Comparison of ENCODE assay signal across 1 mouse cellular context in genomic region chr15:83008761-83009423, GRCm38 (mm10).
TF ChIP-seq lines count a peak whose summit lies in the region.

No protein-coding gene starts in this region.

TF ChIP-seq in CH12.LX, 34 proteins besides CTCF, POLR2A, EP300 and RAD21 (continued from another document):
- no peak for TF ChIP-seq UBTF (IDR thresholded peaks at IDR 0.05; ENCODE audit: low read depth, low read length)
- TF ChIP-seq MAX (IDR thresholded peaks at IDR 0.05; ENCODE audit: low read length), result peak; percentile 52; the same call in 1 of the 2 replicates
- no peak for TF ChIP-seq ZNF384 (IDR thresholded peaks at IDR 0.05; ENCODE audit: low read depth, low read length)
- no peak for TF ChIP-seq PAX5 (IDR thresholded peaks at IDR 0.05; ENCODE audit: low read length)
- no peak for TF ChIP-seq RCOR1 (conservative IDR thresholded peaks at IDR 0.05; ENCODE audit: low read depth, low read length)
- TF ChIP-seq MYC (IDR thresholded peaks at IDR 0.05; ENCODE audit: low read depth, low read length), result peak; percentile 36; the same call in 1 of the 2 replicates
- no peak for TF ChIP-seq NELFE (IDR thresholded peaks at IDR 0.05; ENCODE audit: low read depth, low read length)
- TF ChIP-seq USF2 (conservative IDR thresholded peaks at IDR 0.05; ENCODE audit: low read depth, low read length), result no peak
- TF ChIP-seq ZC3H11A (IDR thresholded peaks at IDR 0.05; ENCODE audit: low read depth, low read length), result no peak
- TF ChIP-seq SIN3A (IDR thresholded peaks at IDR 0.05; ENCODE audit: low read length), result peak; percentile 14; the same call in 1 of the 2 replicates
- TF ChIP-seq ELF1 (IDR thresholded peaks at IDR 0.05; ENCODE audit: low read depth, low read length), result peak; percentile 25; the same call in 1 of the 2 replicates
- no peak for TF ChIP-seq MXI1 (IDR thresholded peaks at IDR 0.05; ENCODE audit: low read depth, low read length)
- TF ChIP-seq KAT2A (IDR thresholded peaks at IDR 0.05; ENCODE audit: insufficient replicate concordance, low read length), result no peak
- peak; percentile 59 for TF ChIP-seq IRF4 (IDR thresholded peaks at IDR 0.05; ENCODE audit: low read depth, low read length)
- TF ChIP-seq HCFC1 (IDR thresholded peaks at IDR 0.05; ENCODE audit: low read depth, low read length), result no peak
- TF ChIP-seq E2F4 (IDR thresholded peaks at IDR 0.05; ENCODE audit: insufficient replicate concordance, low read depth, low read length), result 0 out of 2 replicates have a peak, but pooled peaks have one; percentile 33
- TF ChIP-seq BHLHE40 (IDR thresholded peaks at IDR 0.05; ENCODE audit: low read depth, low read length), result peak; percentile 39; the same call in 1 of the 2 replicates
- TF ChIP-seq ZMIZ1 (IDR thresholded peaks at IDR 0.05; ENCODE audit: low read depth, low read length), result no peak
- no peak for TF ChIP-seq JUND (conservative IDR thresholded peaks at IDR 0.05; ENCODE audit: low read depth, low read length)
- no peak for TF ChIP-seq NRF1 (IDR thresholded peaks at IDR 0.05; ENCODE audit: low read depth, low read length)
- peak; percentile 59 for TF ChIP-seq ETS1 (conservative IDR thresholded peaks at IDR 0.05; ENCODE audit: low read depth, low read length)
- TF ChIP-seq MAZ (IDR thresholded peaks at IDR 0.05; ENCODE audit: low read depth, low read length), result 0 out of 2 replicates have a peak, but pooled peaks have one; percentile 59
- TF ChIP-seq ZKSCAN1 (IDR thresholded peaks at IDR 0.05; ENCODE audit: borderline replicate concordance, low read depth, low read length), result no peak
- TF ChIP-seq TBP (conservative IDR thresholded peaks at IDR 0.05; ENCODE audit: low read depth, low read length), result no peak
- no peak for TF ChIP-seq POLR2AphosphoS2 (IDR thresholded peaks at IDR 0.05; ENCODE audit: low read depth, low read length)
- TF ChIP-seq TCF12 (IDR thresholded peaks at IDR 0.05; ENCODE audit: low read depth, low read length), result no peak; the same call in 1 of the 2 replicates
- TF ChIP-seq CHD1 (IDR thresholded peaks at IDR 0.05; ENCODE audit: low read depth, low read length), result no peak
- TF ChIP-seq GABPA (IDR thresholded peaks at IDR 0.05; ENCODE audit: insufficient replicate concordance, low read depth, low read length), result no peak
- no peak for TF ChIP-seq MAFK (IDR thresholded peaks at IDR 0.05; ENCODE audit: insufficient replicate concordance, low read length)
